Mouse (Mus musculus) cerebellum, adult 18-20 months (tissue): ENCODE results near the gene Prkcsh.

Experiments
- DNase-seq, 2 experiments: peaks; one replicate each; pipeline ENCODE4 v3.0.0; 2021

Gene Prkcsh

DNA sequence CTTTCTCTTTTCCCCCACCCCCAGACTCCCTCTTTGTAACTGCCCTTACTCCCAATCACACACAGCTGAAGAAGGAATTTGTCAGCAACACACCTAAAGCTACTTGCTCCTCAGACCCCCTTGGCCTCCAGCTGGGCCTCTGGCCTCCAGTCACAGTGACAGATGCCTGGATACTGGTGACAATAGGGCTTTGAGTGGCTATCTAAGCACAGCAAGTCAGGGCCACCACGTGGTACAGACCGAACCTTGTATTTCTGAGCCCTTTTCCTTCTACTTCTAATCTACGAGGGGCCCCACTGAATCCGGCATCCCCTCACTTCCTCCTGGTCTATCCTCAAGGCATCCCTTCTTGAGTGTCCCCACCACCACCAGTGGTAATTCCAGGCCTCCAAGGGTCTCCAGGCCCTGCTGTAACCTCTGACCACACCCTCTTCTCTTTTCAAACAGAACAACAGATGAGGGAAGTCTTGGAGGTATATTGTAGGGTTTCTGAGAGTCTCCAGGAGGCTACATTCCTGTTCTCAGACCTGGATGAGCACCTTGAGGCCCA lies 47.2 kb downstream of the Prkcsh start:
- DNase-seq = peak in 1 of 2 experiments; percentile 58

DNA sequence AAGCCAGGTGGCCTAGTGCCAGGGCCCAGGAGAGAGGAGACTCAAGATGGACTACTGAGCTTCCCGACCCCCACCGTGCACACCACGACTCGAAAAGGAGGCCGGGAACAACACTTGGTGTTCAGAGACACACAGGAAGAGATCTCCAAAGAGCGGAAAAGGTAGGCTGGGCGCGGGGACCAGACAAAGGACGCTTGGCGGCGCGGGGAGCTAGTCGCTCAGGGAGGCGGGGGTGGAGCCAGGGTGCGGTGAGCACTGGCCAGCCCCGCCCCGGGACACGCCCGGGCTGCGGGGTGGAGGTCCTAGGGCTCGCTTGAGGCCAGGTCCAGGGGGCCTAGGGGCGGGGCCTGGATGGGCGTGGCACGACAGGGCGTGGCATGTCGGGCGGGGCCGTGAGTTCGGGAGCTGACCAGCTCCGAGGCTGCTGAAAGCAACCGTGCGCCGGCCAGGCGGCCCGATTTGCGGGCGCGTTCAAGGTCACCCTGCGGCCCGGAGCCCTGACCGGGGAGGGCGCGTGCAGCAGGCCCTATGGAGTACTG lies 47.8 kb downstream of the Prkcsh start:
- peak; percentile 88 to 90 for DNase-seq

DNA sequence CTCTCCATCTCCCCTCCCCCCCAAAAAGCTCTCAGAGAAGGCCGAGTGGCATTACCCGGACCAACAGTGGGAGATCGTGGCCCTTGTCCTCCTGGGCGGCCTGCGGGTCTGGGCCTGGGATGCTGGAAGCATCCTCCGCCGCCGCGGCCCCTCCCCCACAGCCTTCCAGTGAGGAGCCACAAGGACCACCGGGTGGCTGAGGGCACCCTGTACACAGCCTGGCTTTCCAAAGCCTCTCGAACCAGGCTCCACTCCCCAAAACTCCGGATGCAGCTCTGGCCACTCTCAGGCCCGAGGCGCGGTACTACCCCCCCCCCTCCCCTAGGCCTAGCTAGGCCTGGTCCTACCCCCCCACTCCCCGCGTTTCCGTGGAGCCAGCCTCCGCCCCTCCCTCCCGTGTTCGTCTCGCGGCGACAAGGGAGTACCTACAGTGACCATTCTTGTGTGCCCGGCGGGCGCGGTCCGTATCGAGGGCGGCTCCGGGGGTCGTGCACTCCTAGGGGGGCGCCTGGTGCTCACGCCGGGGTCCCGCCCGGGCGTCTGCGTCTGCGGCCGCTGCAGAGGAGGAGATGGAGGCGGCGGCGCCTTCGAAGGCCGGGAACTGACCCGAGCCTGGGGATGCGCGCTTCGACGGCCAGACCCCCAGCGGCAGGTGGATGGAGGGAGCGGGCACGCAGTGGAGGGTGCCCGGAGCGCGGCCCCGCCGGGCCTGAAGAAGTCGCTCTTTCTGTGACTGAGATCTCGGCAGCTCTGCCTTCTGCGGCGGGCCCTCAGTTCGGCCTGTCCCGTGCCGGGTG lies 48.8 kb downstream of the Prkcsh start:
- peak; percentile 70 to 71 for DNase-seq

GRCm38 (mm10) chr9:22051958-22052254 lies 49.3 kb downstream of the Prkcsh start, which contains the start of gene Elavl3:
TSS of gene Elavl3 (minus strand) at chr9:22052023.
- peak; percentile 92 for DNase-seq

DNA sequence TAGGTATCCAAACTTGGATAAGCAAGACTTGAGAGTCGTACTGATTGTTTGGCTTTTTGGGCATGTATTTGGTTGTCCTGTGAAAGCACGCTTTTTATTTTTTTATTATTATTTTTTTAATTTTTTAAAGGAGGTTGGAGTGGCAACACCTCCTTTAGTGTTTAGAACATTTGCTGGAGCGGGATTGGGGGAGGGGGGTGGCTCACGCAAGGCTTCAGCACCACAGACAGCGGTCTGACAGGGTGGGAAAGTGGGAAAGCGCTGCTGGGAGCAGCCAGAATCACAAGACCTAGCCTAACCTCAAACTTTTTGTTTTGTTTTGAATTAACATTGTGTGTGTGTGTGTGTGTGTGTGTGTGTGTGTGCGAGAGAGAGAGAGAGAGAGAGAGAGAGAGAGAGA lies 51.1 kb downstream of the Prkcsh start:
- no peak for DNase-seq

GRCm38 (mm10) chr9:22054411-22055076 lies 51.9 kb downstream of the Prkcsh start:
- peak; percentile 83 to 88 for DNase-seq

- DNase-seq = peak; percentile 43 to 54
Measured at GRCm38 (mm10) chr9:22055713-22056112, 53.1 kb downstream of the Prkcsh start.

GRCm38 (mm10) chr9:22056303-22056910 lies 53.8 kb downstream of the Prkcsh start:
- DNase-seq = no peak

GRCm38 (mm10) chr9:22057031-22057517 lies 54.5 kb downstream of the Prkcsh start:
- DNase-seq = no peak

- peak; percentile 64 to 76 for DNase-seq
Measured at GRCm38 (mm10) chr9:22058011-22058424, 55.4 kb downstream of the Prkcsh start.

- DNase-seq = peak; percentile 72 to 74
Measured at GRCm38 (mm10) chr9:22061339-22061738, 58.7 kb downstream of the Prkcsh start.
